Mouse (Mus musculus): ENCODE results near the gene Ptpn1. TPM values are rescaled to one million over a fixed set of nuclear protein-coding genes. Genes with fewer than 3 reads are reported as not detected.
A peak's percentile ranks its signal among the peaks of the same experiment; 100 is the strongest.

Gene Ptpn1
- 10 to 100 TPM; 56.6 to 64.4 TPM for total RNA-seq (2021)
- long read RNA-seq, experiment 1, full-length matches to known transcripts: 53 of 64 reads
- long read RNA-seq, experiment 1, partial matches to known transcripts: 10 of 64 reads
- long read RNA-seq, experiment 1, other reads (novel, unspliced or antisense): 1 of 64 reads
- long read RNA-seq, experiment 2, full-length matches to known transcripts: 98 of 156 reads
- long read RNA-seq, experiment 2, partial matches to known transcripts: 9 of 156 reads
- long read RNA-seq, experiment 2, other reads (novel, unspliced or antisense): 49 of 156 reads

GRCm38 (mm10) chr2:167931985-167932726 is at the start of gene Ptpn1:
Gene Ptpn1, plus strand, starts transcription at chr2:167932057.
- peak; percentile 96 for DNase-seq (ENCODE audit: low spot score in 2 of 2)

DNA sequence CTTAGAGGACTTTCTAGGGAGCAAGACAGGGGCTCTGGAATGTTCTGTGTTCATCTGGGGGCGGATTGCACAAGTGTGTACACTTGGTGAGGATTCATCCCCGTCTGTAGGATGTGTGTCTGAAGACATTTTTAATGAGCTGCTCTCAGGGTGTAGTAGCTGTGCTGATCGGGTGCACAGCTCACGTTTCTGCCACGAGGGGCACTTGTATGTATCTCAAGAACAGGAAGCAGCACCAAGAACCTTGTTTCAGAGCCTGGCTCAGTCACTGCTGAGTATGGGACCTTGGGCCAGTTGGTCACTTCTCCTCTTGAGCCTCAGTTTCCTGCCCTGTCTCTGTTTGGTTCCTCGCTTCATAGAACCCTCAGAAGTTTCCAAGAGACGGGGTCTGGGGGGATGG is 45.4 kb upstream of the Ptpn1 start:
- DNase-seq (ENCODE audit: low spot score in 2 of 2): no peak

GRCm38 (mm10) chr2:167887516-167888347 is 44.1 kb upstream of the Ptpn1 start:
- peak; percentile 56 for DNase-seq (ENCODE audit: low spot score in 2 of 2)

- no peak for DNase-seq (ENCODE audit: low spot score in 2 of 2)
Observed at GRCm38 (mm10) chr2:167888834-167889233, 43.0 kb upstream of the Ptpn1 start.

- no peak for DNase-seq (ENCODE audit: low spot score in 2 of 2)
Observed at GRCm38 (mm10) chr2:167889886-167890285, 42.0 kb upstream of the Ptpn1 start.

- DNase-seq (ENCODE audit: low spot score in 2 of 2): peak; percentile 77 to 78
Observed at GRCm38 (mm10) chr2:167891908-167892307, 39.9 kb upstream of the Ptpn1 start.

GRCm38 (mm10) chr2:167893680-167894079 is 38.2 kb upstream of the Ptpn1 start:
- no peak for DNase-seq (ENCODE audit: low spot score in 2 of 2)

GRCm38 (mm10) chr2:167894948-167895372 is 36.9 kb upstream of the Ptpn1 start:
- DNase-seq (ENCODE audit: low spot score in 2 of 2): peak; percentile 90 to 91

DNA sequence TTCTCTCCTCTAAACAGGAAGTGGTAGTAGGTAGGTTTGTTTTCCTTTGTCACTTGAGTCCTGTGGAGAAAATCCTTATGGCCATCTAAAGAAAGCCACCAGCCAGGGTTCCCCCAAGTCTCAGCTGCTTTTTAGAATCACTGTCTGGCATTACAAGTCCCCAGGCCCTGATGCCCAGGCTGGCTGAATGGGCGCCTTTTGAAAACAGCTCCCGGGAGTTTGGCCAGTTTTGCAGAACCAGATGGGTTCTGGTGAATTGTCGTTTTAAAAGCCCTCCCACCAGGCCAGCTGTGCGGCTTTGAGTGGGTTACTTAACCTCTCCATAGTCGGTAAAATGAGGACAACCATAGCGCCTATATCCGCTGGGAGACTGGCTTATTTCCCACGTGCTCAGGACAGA is 34.0 kb upstream of the Ptpn1 start:
- DNase-seq (ENCODE audit: low spot score in 2 of 2): no peak

DNA sequence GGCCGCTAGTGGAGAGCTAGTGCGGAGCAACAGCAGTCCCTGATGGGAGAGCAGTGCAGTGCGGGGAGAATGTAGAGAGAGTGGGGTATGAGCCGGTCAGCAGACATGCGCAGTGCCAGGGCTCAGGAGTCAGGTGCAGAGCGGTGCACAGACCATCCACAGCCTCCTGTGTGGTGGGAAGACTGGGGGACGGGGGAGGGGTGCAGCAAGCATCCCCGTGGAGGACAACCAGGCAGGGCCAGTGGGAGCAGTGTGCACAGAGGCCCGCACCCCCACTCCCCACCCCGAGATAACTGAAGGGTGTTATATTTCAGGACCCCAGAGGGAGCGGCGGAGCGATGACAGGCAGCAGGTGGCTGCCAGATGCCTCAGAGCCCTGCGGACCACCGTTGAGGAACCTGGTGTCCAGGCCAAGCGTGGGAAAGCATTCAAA is 31.9 kb upstream of the Ptpn1 start:
- DNase-seq (ENCODE audit: low spot score in 2 of 2): no peak

DNA sequence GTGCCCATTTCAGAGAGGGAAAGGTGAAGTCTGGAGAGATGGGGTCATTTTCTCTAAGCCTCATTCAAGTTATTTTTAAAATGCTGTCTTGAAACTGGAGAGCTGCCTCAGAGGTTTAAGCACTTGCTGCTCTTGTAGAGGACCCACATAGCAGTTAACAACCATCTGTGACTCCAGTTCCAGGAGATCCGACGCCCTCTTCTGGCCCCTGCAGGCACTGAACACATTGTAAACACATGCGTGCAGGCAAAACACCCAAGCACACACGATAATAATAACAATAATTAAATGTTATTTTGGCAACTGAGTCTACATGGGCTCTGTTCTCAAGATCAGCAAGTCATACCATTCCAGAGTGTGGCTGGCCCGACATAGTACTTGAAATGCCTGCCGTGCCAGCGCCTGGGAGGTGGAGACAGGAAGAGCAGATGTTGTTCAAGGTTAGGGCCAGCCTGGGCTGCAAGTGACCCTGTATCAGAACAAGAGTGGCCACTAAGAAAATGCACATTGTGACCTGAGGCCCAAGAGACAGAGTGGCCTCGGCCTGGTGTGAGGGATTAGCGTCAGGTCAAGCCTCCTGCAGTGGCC is 29.6 kb upstream of the Ptpn1 start:
- no peak for DNase-seq (ENCODE audit: low spot score in 2 of 2)

GRCm38 (mm10) chr2:167903242-167903952 is 28.5 kb upstream of the Ptpn1 start:
- no peak for DNase-seq (ENCODE audit: low spot score in 2 of 2)

DNA sequence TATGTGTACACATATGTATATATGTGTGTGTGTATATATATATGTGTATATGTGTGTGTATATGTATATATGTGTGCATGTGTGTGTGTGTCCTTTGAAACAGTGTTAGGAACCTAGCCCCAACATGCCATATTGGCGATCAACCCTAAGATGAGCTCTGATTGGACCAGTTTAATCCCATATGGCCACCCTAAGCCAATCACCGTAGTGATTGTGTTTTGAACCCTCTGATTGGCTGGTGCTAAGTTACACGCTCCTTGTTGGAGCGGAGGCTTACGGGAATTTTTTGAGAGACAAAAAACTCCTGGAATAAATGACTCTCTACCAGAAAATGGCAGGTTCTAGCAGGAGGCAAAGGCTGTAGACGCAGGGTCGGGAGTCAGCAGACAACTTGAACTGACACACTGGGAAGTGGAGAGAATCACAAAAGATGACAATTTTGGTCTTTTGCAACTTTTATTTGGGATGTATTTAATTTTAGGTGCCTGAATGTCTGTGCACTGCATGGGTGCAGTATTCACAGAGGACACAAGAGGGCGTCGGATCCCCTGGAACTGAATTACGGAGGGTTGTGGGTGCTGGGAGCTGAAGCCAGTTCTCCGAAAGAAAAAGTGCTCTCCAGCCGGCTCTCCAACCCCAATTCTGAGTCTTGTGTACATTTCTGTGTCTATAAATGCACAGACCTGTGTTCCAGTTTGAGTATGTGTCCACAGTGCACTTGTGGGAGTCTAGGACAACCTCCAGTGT is 27.1 kb upstream of the Ptpn1 start:
- no peak for DNase-seq (ENCODE audit: low spot score in 2 of 2)

- DNase-seq (ENCODE audit: low spot score in 2 of 2): no peak
Observed at GRCm38 (mm10) chr2:167905561-167905960, 26.3 kb upstream of the Ptpn1 start.

DNA sequence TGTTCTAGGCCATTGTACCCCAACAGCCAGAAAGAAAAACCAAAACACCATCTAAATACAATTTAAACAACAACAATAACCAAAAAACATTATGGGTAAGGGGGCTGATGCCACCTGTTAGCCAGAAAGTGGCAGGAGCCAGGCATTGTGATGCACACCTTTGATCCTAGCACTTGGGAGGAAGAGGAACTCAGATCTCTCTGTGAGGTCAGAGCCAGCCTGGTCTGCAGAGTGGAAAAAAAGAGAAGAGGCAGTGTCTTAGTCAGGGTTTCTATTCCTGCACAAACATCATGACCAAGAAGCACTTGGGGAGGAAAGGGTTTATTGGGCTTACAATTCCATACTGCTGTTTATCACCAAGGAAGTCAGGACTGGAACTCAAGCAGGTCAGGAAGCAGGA is 25.1 kb upstream of the Ptpn1 start:
- no peak for DNase-seq (ENCODE audit: low spot score in 2 of 2)

GRCm38 (mm10) chr2:167909531-167910177 is 22.2 kb upstream of the Ptpn1 start:
- DNase-seq (ENCODE audit: low spot score in 2 of 2): no peak

GRCm38 (mm10) chr2:167910178-167910540 is 21.7 kb upstream of the Ptpn1 start:
- DNase-seq (ENCODE audit: low spot score in 2 of 2): no peak

- no peak for DNase-seq (ENCODE audit: low spot score in 2 of 2)
Observed at GRCm38 (mm10) chr2:167911511-167911910, 20.3 kb upstream of the Ptpn1 start.

DNA sequence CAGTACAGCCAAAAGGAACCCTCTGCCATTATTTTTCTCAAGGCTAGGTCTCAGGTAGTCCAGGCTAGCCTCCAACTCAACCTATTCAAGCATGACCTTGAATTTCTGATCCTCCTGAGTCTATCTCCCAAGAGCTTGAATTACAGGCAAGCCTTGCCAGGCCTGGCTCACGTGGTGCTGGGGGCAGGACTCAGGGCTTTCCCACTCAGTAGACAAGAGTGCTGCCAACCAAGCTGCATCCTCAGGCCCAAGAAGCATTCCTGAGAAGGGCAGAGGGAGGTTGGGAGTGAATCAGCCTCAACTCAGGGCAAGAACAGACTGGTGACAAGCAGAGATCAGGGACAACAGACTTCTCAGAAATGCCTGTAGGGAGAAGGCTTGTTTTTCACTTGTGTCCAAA is 12.8 kb upstream of the Ptpn1 start:
- DNase-seq (ENCODE audit: low spot score in 2 of 2): no peak

Data from adrenal gland, adult 18-20 months (tissue).